Mouse (Mus musculus): ENCODE measurements around the gene Tspan18.

Gene Tspan18

DNA sequence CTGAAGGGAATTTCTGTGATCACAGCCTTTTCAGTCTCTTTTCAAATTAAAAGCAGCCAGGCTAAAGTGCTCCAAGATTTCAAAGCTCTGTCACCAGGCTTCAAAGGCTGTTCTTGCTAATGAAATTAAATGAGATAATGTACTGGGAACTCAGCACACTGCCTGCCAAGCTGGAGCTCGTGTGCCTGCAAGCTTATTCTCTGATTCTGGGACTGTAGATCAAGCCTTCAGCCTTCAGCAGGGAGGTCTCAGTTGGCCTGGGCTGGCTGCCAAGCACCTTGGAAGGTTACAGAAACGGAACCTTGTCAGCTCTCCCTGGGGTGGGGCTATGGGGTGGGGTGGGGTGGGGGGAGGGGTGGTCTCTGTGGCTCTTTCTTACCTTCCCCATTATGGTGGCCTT, 171.0 kb downstream of the Tspan18 start:
- in situ Hi-C loops (cut with MboI, MseI) = loop anchor here in 1 of 2 experiments (10.0 kb wide), 1 partner anchor 779 kb away; the partner anchor contains the start of gene 1700029I15Rik

DNA sequence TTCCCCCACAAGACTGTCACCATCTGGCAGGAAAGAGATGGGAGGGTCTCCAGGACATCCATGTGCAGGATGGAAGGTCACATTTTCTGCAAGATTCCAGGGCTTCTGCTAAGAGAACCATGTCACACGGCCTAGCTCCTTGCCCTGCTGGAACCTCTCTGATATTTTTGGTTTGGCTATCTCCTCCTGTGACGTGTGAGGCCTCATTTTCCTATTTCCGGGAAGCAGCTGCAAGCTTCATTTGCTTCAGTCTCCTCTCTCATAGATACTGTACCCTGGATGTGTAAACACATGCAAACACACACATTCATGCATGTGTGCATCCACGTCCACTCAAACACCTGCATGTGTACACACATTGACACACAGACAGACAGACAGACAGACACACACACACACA, 171.5 kb downstream of the Tspan18 start:
- in situ Hi-C loops (cut with MboI, MseI) = loop anchor here in 1 of 2 experiments (10.0 kb wide), 1 partner anchor 778 kb away; the partner anchor contains the start of gene 1700029I15Rik

DNA sequence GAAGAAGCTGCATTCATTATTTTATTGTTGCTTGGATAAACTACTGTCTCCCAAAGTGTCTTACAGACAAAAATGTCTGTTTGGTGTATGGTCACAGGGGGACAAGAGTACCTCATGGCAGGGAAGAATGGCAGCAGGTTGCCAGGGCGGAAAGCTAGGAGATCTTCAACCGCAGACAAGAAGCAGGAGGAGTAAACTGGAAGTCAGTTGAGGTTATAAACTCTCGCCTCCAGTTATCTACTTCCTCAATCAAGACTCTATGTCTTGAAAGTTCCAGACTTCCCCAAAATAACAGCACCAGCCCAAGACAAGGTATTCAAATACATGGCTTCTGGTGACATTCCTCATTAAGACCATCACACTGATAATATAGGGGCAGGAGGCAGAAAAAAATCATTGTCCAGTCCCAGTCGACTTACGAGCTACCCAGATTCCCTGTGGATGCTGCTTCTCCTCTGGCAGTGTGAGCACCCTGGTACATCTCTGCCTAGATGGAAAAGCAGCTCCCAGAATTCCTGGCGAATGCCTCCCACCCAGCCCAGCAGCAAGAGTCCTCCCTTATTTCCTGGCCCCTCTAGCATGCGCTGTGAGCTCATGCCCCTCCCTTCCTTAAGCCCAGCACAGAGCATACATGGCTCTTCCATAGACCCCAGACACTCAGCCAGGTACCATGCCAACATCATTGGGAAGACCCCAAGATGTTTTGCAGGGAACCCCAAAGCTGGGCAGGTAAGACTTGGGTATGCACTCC, 172.2 kb downstream of the Tspan18 start:
- in situ Hi-C loops (cut with MboI, MseI) = loop anchor here in 1 of 2 experiments (10.0 kb wide), 1 partner anchor 777 kb away; the partner anchor contains the start of gene 1700029I15Rik

DNA sequence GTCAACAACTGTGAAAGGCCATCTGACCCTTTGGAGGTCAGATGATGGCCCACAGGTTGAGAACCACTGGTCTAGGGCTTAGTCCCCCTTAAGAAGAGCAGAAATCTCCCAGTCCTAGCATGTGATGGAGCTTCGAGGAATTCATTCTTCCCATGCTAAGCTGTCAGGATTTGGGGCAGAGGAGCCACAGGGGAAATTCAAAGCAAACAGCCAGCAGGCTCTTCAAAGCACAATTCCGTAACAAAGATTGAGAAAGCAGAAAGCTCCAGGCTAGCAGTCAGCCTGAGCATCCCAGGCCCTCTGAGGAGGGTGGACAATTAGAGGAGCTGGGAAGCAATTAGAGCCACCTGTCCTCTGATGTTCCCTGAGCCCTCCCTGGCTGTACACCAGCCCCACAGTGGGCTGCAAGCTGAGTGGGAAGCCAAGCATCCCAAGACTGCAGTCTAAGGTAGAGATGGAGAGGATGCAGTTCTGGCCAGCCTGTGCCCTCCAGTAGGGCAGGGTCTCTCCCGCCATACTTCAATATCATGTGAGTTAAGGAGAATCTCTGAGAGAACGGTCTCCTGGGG, 173.8 kb downstream of the Tspan18 start:
- in situ Hi-C loops (cut with MboI, MseI) = loop anchor here in 1 of 2 experiments (10.0 kb wide), 1 partner anchor 776 kb away; the partner anchor contains the start of gene 1700029I15Rik

DNA sequence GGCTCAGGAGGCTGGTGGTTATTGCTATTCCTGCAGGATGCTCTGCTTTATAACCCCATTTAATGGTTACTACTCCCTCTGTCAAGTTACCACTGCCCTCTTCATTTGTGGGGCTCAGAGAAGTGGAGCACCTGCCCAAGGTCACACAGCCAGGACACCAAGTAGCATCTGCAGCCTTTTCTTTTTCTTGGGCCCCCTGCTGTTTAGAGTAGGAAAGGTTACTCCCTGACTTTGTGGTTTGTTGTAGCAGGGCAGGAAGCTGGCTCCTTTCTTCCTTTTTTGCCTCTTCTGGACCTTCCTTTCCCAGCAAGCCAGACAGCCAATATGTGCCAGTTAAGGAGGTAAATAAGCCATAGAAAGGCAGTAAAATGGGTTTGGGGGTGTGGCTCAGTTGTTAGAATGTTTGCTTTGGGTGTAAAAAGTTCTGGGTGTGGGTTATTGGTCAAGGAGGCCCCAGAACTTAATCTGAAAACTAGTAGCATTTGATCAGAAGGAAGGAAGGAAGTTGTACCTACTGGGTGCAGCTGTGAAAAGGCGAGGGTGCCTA, 179.7 kb downstream of the Tspan18 start:
- in situ Hi-C loops (cut with MboI, MseI) = no loop called here

DNA sequence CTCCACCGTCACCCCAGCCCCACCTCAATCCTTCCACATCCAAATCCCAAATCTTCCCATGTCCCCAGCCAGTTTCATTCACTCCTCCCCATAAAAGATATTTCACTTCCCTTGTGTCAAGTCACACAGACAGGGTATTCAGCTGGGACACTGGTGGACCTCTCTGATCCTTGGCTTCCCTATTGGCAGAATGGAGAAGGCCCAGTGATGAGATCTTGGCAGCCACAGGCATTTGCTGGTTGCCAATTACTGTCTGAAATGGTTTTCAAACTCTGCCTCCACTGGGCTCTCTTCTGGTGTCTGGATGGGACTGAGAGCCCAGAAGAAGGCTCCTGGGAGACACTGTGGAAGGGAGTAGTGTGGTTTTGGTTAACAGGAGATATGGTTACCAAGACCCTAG, 180.5 kb downstream of the Tspan18 start:
- in situ Hi-C loops (cut with MboI, MseI) = no loop called here

DNA sequence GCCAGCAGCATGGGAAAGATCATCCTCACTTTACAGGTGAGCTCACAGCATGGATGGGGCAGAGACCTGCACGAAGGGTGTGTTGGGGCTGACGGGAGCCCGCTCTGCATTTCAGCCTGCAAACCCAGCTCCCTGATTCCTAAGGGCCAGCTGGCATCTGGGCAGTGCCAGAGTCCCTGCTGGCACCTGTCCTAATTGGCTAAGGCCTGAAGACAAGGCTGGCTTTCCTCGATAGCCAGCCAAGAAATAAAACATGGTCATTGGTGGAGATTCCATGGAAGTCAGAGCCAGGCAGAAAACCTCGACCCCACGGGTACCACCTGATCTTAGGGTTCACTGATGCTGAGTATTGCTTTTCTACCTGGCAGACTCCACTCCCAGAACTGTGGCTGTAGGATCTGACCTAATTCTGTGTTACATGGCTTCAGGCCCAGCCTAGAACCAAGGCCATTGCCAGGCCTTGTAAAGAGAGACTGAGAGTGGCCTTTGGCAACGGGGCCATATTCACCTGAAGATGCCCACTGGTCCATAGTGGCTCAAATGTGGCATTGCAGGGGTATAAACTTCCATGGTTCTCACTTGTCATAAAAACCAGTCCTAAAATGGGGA, 181.3 kb downstream of the Tspan18 start:
- in situ Hi-C loops (cut with MboI, MseI) = no loop called here

DNA sequence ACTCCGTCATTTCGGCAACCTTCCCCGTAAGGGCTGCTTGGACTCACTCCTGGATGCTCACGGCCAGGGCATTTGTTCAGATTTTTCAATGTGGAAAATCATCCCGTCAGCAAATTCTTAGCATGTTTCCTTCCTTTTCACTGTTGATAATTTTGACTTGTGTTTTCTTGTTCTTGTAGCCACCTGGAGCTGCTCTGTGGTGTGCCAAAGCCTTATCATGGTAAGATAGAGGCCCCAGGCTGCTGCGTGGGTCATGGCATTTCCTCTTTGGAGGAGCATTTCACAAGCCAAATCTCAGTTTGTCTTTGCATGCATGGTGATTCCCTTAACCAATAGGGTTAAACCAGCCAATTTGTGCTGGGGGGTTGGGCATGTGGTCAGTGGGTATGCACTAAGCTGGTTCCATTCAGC, 182.1 kb downstream of the Tspan18 start:
- in situ Hi-C loops (cut with MboI, MseI) = no loop called here
